Mouse (Mus musculus): ENCODE measurements at regions not wholly inside any gene's neighbourhood (a gene's known extent, or its start where the extent isn't known, plus 50 kb on each side); places are given as distances from the start of the nearest gene placed in this dataset.
A peak's percentile ranks its signal among the peaks of the same experiment; 100 is the strongest.

DNA sequence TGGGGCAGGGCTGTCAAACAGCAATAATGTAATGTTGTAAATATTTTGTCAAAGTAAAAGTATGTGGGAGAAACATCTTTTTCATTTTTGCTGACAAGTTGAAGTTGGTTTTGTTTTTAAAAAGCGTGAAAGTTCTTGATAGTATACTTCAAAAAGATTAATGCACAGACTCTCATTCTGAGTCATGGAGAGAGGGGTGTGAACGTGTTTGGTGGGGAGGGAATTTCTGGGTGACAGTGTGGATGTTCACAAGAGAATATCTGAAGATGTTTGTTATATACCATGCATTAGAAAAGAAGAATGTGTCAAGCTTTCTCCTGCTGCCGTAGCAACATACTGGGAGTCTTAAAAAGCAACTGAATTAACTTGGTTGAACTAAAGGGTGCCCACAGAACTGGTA lies 57.0 kb downstream of the Rps29 start:
- DNase-seq (ENCODE audit: low read depth, low spot score) = no peak

DNA sequence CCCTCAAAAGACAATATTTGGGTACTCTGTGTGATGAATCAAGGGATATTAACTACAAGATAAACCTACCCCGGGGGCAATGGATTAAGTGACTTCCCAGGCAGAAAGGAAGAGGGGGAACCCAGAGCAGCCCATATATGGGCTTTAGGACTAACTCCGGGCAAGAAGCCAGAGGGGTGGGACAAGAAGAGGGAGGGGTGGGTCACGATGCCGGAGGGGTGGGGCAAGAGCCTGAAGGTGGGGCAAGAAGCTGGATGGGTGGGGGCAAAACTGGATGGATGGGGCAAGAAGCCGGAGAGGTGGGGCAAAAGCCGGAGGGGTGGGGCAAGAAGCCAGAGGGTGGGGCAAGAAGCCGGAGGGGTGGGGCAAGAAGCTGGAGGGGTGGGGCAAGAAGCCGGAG lies 64.1 kb downstream of the Rps29 start:
- DNase-seq (ENCODE audit: low read depth, low spot score) = no peak

DNA sequence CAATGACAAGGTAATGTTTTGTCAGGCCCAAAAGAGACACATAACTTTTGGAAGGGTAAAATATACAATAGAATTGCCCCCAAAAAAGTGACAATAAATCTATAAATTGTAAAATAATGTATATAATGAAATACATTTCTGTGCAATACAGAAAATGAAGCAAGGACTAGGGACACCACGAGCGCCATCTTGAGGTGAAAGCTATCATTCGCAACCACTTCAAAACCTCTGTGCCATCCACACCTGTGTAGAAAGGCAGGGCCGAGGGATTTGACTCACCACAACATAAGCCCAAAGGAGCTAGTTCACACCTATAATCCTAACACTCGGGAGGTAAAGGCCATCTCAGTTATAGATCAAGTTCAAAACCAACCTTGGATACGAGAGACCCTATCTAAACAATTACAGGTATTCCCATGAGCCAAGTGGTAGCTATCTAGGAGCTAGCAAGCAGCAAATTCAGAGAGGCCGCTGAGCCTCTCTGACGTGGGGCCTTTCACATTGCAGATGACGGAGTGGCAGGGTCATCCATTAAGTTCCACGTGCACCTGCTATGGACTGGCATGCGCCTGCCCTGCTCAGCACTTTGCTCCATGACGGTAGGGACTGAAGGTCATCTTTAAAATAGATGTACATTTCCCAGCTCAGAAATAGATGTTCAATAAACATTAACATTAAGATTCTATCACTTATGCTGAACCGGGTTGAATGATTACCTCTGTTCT lies 65.8 kb downstream of the Rps29 start:
- no peak for DNase-seq (ENCODE audit: low read depth, low spot score)

GRCm38 (mm10) chr12:69087928-69088609 lies 70.9 kb downstream of the Rps29 start:
- peak; percentile 17 for DNase-seq (ENCODE audit: low read depth, low spot score)

DNA sequence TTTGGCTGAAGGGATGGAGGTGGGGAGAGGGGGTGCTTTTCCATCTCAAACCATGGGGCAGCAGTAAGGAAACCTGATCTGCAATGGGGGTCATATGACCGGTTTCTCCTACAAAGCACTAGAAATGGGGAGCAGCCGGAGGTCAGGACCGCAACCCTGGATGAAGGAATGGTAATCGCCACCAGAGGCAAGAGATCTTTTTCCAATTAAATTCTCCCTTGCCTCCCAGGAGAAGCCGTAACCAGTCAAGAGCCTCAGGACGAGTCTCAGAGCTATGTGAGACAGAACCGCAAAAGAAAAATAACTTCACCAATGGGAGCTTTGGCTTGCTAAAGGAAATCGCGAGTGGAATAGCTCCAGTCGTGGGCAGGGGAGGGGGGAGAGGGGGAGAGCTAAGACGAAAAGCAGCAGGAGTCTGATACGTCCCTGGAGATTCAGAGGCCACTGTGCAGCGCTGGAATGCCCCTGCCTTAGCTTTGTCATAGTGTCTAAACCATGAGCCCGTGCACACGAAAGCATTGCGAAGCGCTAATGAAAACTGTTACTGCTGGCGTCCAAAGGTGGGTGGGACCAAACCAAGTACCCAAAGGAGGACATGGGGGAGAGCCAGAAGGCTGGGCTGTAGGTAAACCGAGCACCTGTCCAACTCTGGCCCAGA lies 73.3 kb downstream of the Rps29 start:
- no peak for DNase-seq (ENCODE audit: low read depth, low spot score)

DNA sequence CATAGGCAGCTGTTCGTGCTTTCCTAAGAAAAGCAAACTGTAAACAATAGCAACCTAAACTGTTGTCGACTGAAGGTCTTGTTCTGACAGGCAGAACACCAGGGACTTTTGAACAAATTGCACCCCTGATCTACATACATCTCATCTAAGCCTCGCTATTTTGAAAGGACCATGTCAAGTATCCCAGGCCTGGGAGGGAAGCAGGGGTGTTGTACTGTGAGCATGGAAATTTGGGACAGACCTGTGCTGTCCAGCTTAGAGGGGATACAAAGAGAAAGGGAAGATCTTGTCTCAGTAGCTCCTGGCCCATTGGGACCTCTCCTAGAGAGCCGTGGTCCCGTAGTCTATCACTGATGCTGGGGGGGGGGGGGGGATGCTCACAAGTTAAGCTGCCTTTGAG lies 74.3 kb downstream of the Rps29 start:
- no peak for DNase-seq (ENCODE audit: low read depth, low spot score)

DNA sequence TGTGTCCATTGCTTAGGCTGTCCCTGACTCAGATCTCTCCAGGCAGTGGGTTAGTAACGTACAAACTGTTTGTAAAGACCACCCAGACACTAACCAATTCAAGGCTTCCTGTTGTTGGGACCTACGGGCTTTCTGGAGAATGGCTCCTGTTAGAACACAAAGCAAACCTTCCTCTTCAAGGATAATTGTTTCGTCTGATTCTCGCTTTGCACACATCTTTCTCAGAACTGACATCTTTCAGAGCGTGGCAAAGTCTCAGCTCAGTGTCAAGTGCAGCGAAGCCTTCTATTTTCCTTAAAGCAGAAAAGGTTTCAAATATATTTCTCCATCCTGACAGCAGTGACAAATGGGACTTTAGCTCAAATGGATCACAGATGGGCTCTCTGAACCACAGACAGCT lies 76.9 kb downstream of the Rps29 start:
- no peak for DNase-seq (ENCODE audit: low read depth, low spot score)

GRCm38 (mm10) chr12:69039553-69039952 lies 119.4 kb downstream of the Rps29 start:
- no peak for DNase-seq (ENCODE audit: low read depth, low spot score)

- no peak for DNase-seq (ENCODE audit: low read depth, low spot score)
Observed at GRCm38 (mm10) chr12:69023594-69023993, 135.4 kb downstream of the Rps29 start.

DNA sequence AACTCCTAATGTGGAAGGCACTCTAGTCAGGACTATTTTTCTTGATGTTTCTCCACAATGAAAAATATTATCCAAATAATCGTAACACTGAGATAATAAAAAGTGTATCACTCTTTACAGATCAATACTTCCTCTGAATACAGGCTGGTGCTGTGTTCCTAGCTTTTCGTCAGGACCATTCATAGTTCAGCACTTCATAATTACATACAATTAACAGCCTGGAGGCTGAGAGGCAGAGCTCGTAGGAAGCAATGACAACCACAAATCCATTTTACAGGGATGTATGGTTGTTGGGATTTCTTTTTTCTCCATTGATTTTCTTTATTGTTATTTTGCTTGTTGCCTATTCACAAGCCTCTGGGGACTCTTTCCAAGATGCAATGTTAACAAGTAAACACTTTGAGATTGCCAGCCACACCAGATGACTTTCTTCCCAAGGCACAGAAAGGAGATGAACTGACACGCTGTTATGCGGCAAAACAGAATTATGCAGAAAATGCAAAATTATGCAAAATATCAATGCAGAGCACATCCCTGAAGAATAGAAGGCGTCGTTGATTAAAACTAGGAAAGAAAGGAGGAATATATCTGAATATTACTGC lies 142.2 kb downstream of the Rps29 start:
- DNase-seq (ENCODE audit: low read depth, low spot score) = no peak

- DNase-seq (ENCODE audit: low read depth, low spot score) = no peak
Observed at GRCm38 (mm10) chr12:69005141-69005540, 153.8 kb downstream of the Rps29 start.

DNA sequence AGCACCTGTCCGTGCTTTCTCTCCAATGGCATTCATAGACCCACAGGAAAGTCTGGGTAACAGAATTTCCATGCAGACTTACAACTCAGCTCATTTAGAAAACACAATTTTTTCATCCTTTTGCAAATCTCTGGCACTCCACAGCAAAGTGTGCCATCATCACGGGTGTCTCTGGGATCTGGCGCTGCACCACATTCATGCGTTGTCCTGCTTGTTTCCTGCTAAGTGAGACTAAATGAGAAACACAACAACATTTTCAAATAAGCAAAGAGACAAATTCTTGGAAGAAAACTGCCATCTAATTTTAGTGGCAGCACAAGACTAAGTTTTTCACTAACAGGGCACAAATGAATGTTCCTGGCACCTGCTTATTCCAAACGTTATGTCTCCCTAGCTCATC lies 156.9 kb downstream of the Rps29 start:
- no peak for DNase-seq (ENCODE audit: low read depth, low spot score)

- no peak for DNase-seq (ENCODE audit: low read depth, low spot score)
Observed at GRCm38 (mm10) chr12:68997259-68997658, 161.7 kb downstream of the Rps29 start.

GRCm38 (mm10) chr12:68996740-68997139 lies 162.2 kb downstream of the Rps29 start:
- no peak for DNase-seq (ENCODE audit: low read depth, low spot score)

DNA sequence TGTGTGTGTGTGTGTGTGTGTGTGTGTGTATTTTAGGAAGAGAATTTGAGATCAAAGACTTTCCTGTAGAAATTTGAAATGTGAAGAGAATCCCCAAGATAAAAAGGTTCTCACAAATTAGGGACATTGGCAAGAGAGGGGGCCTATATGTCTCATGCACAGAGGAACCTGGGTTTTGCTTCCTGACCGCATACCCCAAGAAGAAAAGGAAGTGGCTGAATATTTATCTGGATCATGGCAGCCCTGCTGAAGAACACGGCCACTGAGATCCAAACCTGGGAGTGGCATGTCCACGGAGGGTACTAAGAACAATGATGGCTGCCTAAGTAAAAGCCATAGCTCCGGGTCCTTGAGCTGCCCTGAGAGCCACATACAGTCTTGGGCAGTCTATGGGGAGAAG lies 178.3 kb downstream of the Rps29 start:
- no peak for DNase-seq (ENCODE audit: low read depth, low spot score)

GRCm38 (mm10) chr12:68980173-68980572 lies 178.8 kb downstream of the Rps29 start:
- DNase-seq (ENCODE audit: low read depth, low spot score) = no peak

- no peak for DNase-seq (ENCODE audit: low read depth, low spot score)
Observed at GRCm38 (mm10) chr12:68979232-68979631, 179.8 kb downstream of the Rps29 start.

- DNase-seq (ENCODE audit: low read depth, low spot score) = no peak
Observed at GRCm38 (mm10) chr12:68977276-68977675, 181.7 kb downstream of the Rps29 start.

GRCm38 (mm10) chr12:68947240-68947639 lies 211.7 kb downstream of the Rps29 start:
- no peak for DNase-seq (ENCODE audit: low read depth, low spot score)

- DNase-seq (ENCODE audit: low read depth, low spot score) = no peak
Observed at GRCm38 (mm10) chr12:68910590-68910989, 248.4 kb downstream of the Rps29 start.

DNA sequence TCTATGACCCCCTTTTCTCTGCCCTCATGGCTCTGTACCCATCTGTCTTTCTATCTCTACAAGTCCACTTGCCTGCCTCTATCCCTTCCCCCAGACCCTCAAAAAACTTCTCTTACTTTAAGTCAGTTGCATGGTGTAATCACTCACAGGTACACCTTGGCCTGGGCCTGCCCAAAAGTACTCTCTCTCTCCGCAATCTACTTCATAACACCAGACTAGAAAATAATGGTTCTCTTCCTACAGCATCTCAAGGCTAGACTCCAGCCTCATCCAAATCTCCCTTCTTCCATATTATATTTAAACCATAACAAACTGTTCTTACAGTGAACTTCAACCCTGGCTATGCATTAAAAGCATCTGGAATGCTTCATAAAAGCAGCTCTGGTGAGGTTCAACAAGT lies 254.2 kb downstream of the Rps29 start:
- DNase-seq (ENCODE audit: low read depth, low spot score) = no peak

- DNase-seq (ENCODE audit: low read depth, low spot score) = no peak
Observed at GRCm38 (mm10) chr12:68889141-68889540, 269.8 kb downstream of the Rps29 start.

Measured in c-Kit-negative CD71-positive TER-119-positive erythroid progenitor cells, embryonic 14.5 days (primary cell).